30 mouse cellular contexts compared by ENCODE assay signal in the genomic region with DNA sequence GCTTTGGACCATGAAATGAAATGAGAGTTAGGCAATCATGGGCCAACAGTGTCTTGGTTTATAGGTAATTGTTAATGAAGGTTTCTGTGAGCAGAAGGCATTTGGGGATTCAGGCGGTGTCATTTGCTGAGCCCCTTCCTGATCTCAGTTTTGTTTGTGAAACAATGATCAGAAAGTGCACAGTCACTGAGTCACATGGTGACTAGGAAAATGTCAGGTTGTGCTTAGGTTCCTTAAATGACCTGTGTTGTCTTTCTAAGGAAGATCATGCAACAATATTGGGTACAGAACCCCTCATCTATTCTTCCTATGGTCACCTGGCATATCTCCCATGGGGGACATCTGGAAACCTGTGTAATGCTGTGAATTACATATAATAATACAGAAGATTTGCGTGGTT. TPM values are rescaled to one million over a fixed set of nuclear protein-coding genes. Genes with fewer than 3 reads are reported as not detected.
"Had no signal": no experiment of that assay in that cellular context is flagged by ENCODE, and none has a peak within 500 bp of the region (broad histone marks: within the 10 kb centered on the region; RNA-seq: fewer than 3 reads in every experiment).

No protein-coding gene starts in this region.

RNA-seq across cellular contexts. Expression of gene Ugt1a10, which starts 7.8 kb away (rescaled TPM):
- total RNA-seq: forebrain, postnatal 0 days; gastrocnemius, adult 18-20 months; gastrocnemius, adult 2 months; gastrocnemius, adult 8-10 months; gastrocnemius, postnatal 10 days; gastrocnemius, postnatal 14 days; gastrocnemius, postnatal 25 days; gastrocnemius, postnatal 36 days; gastrocnemius, postnatal 4 days; heart, adult 18-20 months; heart, adult 2 months; heart, adult 8-10 months had no signal
- polyA plus RNA-seq: cerebellum, adult 2 months; cortical plate, adult 2 months; embryonic facial prominence, embryonic 10.5 days; embryonic facial prominence, embryonic 11.5 days; embryonic facial prominence, embryonic 12.5 days; embryonic facial prominence, embryonic 13.5 days; embryonic facial prominence, embryonic 14.5 days; embryonic facial prominence, embryonic 15.5 days; erythroblast, embryonic 14.5 days; forebrain, embryonic 10.5 days; forebrain, embryonic 11.5 days; forebrain, embryonic 12.5 days; forebrain, embryonic 13.5 days; forebrain, embryonic 14.5 days; forebrain, embryonic 15.5 days; forebrain, embryonic 16.5 days; forebrain, postnatal 0 days; frontal cortex, adult 2 months; gonadal fat pad, adult 2 months; heart, adult 2 months had no signal

RNA-seq across cellular contexts. Expression of gene Ugt1a9, which starts 23.2 kb away (rescaled TPM):
- total RNA-seq: forebrain, postnatal 0 days; gastrocnemius, adult 2 months; gastrocnemius, adult 8-10 months; gastrocnemius, postnatal 10 days; gastrocnemius, postnatal 14 days; gastrocnemius, postnatal 25 days; gastrocnemius, postnatal 36 days; gastrocnemius, postnatal 4 days; heart, adult 18-20 months; heart, adult 2 months; heart, adult 8-10 months had no signal
- polyA plus RNA-seq: cerebellum, adult 2 months; cortical plate, adult 2 months; embryonic facial prominence, embryonic 10.5 days; embryonic facial prominence, embryonic 11.5 days; embryonic facial prominence, embryonic 12.5 days; embryonic facial prominence, embryonic 13.5 days; embryonic facial prominence, embryonic 14.5 days; embryonic facial prominence, embryonic 15.5 days; erythroblast, embryonic 14.5 days; forebrain, embryonic 10.5 days; forebrain, embryonic 11.5 days; forebrain, embryonic 12.5 days; forebrain, embryonic 13.5 days; forebrain, embryonic 14.5 days; forebrain, embryonic 15.5 days; forebrain, embryonic 16.5 days; forebrain, postnatal 0 days; frontal cortex, adult 2 months; heart, adult 2 months had no signal

RNA-seq across cellular contexts. Expression of gene Ugt1a8, which starts 40.2 kb away (rescaled TPM):
- total RNA-seq: forebrain, postnatal 0 days; gastrocnemius, adult 18-20 months; gastrocnemius, adult 2 months; gastrocnemius, adult 8-10 months; gastrocnemius, postnatal 10 days; gastrocnemius, postnatal 14 days; gastrocnemius, postnatal 25 days; gastrocnemius, postnatal 36 days; gastrocnemius, postnatal 4 days; heart, adult 18-20 months; heart, adult 2 months; heart, adult 8-10 months had no signal
- polyA plus RNA-seq: cerebellum, adult 2 months; cortical plate, adult 2 months; embryonic facial prominence, embryonic 10.5 days; embryonic facial prominence, embryonic 11.5 days; embryonic facial prominence, embryonic 12.5 days; embryonic facial prominence, embryonic 13.5 days; embryonic facial prominence, embryonic 14.5 days; embryonic facial prominence, embryonic 15.5 days; erythroblast, embryonic 14.5 days; forebrain, embryonic 10.5 days; forebrain, embryonic 11.5 days; forebrain, embryonic 12.5 days; forebrain, embryonic 13.5 days; forebrain, embryonic 14.5 days; forebrain, embryonic 15.5 days; forebrain, embryonic 16.5 days; forebrain, postnatal 0 days; heart, adult 2 months had no signal
